1 mouse cellular context compared by ENCODE assay signal in the genomic region with DNA sequence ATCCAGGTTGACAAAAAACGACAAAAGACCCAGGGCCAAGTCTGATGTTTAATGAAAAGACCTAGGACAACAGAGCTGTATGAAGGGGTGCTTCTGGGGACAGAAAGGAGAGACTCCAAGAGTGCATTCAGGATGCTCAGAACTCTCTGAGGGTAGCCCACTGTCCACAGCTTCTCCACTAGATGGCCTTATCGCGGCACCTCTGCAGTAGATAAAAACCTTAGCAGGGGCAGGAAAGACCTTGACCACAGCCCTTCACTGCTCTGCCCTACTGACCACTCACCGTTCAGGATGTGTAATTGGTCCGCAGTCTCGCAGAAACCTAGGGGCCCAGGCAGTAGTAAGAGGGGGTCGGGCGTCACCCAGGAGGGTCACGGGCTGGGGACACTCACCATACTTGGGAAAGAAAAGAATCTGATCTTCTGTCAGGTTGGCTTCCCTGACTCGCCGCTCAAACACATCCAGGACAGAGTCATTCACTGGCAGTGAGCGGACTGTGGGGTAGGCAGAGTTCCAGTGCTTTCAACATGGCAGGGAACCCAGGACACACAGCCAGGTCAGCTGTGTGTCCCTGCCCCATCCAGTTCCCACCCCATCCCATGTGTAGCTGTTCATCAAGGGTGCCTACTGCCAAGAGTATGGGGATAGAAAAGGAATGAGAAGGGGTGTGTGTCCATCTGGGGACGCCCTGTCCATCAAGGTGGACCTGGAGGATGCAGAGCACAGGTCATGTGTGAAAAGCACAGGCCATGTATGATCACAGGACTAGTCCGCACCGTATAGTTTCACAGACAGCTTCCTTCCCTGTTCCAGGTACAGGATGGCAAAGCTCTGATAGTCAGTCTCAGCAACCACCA.
A peak's percentile ranks its signal among the peaks of the same experiment; 100 is the strongest.
TF ChIP-seq lines count a peak whose summit lies in the region.

No protein-coding gene starts in this region.

TF ChIP-seq in MEL, 35 proteins besides CTCF, POLR2A, EP300 and RAD21:
- TF ChIP-seq ZKSCAN1 (IDR thresholded peaks at IDR 0.05; ENCODE audit: low read depth, low read length) (no peak), CHD2 (IDR thresholded peaks at IDR 0.05; ENCODE audit: low read length) (no peak), SMC3 (IDR thresholded peaks at IDR 0.05; ENCODE audit: low read depth, low read length) (0 out of 2 replicates have a peak, but pooled peaks have one; percentile 16), MXI1 (IDR thresholded peaks at IDR 0.05; ENCODE audit: low read depth, low read length) (no peak)
